Mouse (Mus musculus) thymus, adult 2 months (tissue): Measurements from ENCODE around the gene Adap1.

Experiments used
- CTCF ChIP-seq: fragments of 200-500 bp; IDR thresholded peaks from 2 replicates; pipeline ENCODE4 v1.5.1; 2012; ENCODE audit warnings: mild to moderate bottlenecking, control low read depth, low read length, moderate library complexity, borderline replicate concordance; ENCODE audit not compliant: control insufficient read depth, poor library complexity, insufficient read depth; ENCODE audit errors: extremely low read depth
- POLR2A ChIP-seq: fragments of 200-500 bp; IDR thresholded peaks from 2 replicates; pipeline ENCODE4 v1.6.1; 2012; ENCODE audit warnings: mild to moderate bottlenecking, low read length, control low read depth, moderate library complexity; ENCODE audit not compliant: control insufficient read depth, poor library complexity, insufficient read depth; ENCODE audit errors: extremely low read depth

DNA sequence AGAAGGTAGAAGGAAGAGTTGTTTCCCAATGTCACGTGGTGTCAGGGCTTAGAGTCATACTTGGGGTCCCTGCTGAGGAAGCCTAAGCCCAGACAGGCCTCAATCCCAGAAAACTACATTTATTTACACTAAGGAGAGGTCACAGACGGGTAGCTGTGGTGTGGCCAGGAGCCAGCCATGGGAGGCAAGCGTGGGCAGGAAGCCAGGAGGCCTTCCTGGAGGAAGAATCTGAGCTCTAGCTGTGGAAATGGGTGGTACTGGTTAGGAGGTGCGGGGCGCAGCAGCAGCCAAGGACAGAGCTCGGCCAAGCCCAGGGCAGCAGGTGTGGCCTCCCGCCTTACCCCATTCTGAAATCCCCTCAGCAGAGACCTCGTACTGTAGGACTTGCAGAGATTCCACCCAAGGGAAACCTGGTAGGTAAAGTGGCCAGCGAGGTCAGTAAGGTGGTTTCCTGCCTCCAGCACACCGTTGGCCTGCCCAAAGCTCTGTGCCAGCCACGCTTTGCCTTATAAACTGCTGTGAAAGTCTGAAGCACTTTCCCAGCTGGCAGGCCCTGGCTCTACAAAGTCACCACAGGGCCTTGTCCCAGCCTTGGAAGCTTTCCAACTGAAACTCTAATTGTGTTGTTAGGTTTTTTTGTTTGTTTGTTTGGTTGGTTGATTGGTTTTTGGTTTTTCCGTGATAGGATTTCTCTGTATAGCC lies 10.3 kb downstream of the Adap1 start:
- TF ChIP-seq POLR2A (no peak), CTCF (no peak)
